Mouse (Mus musculus) forebrain, embryonic 14.5 days (tissue): Measurements from ENCODE around the gene Oxct1. TPM values are rescaled to one million over a fixed set of nuclear protein-coding genes. Genes with fewer than 3 reads are reported as not detected.

ENCODE experiments used
- ATAC-seq: fragments of 200-750 bp; cut with Nextera tagmentation; 2 replicates; pipeline ENCODE4 v1.8.0; 2017; ENCODE audit warnings: mild to moderate bottlenecking, moderate library complexity
- DNase-seq: peaks from one replicate; pipeline ENCODE4 v3.0.0-alpha.2; 2015; ENCODE audit warnings: low spot score
- H3K27ac ChIP-seq: fragments of 300-500 bp; sonication (generic); 2 replicates; pipeline ENCODE4 v1.5.1; 2014; ENCODE audit warnings: low read depth, mild to moderate bottlenecking, control low read depth, low read length, moderate library complexity
- H3K27me3 ChIP-seq: fragments of 300-500 bp; sonication (generic); replicated peaks from 2 replicates; pipeline ENCODE4 v1.6.1; 2014; ENCODE audit warnings: low read length, control low read depth, mixed read lengths; ENCODE audit not compliant: control insufficient read depth, insufficient read depth
- H3K36me3 ChIP-seq: fragments of 300-500 bp; sonication (generic); 2 replicates; pipeline ENCODE4 v1.6.1; 2014; ENCODE audit warnings: low read length, control low read depth; ENCODE audit not compliant: control insufficient read depth, insufficient read depth
- H3K4me1 ChIP-seq: fragments of 300-500 bp; sonication (generic); 2 replicates; pipeline ENCODE4 v1.6.1; 2014; ENCODE audit warnings: antibody characterized with exemption, low read length, control low read depth; ENCODE audit not compliant: control insufficient read depth, insufficient read depth
- H3K4me2 ChIP-seq: fragments of 300-500 bp; sonication (generic); 2 replicates; pipeline ENCODE4 v1.6.1; 2014; ENCODE audit warnings: mild to moderate bottlenecking, control low read depth, low read length
- H3K4me3 ChIP-seq: fragments of 300-500 bp; sonication (generic); 2 replicates; pipeline ENCODE4 v1.5.1; 2014; ENCODE audit warnings: low read depth, low read length, control low read depth
- H3K9ac ChIP-seq: fragments of 300-500 bp; sonication (generic); 2 replicates; pipeline ENCODE4 v1.6.1; 2014; ENCODE audit warnings: mild to moderate bottlenecking, low read length, control low read depth, moderate library complexity
- H3K9me3 ChIP-seq: fragments of 300-500 bp; sonication (generic); replicated peaks from 2 replicates; pipeline ENCODE4 v1.6.1; 2016; ENCODE audit warnings: low read length, control low read depth, mixed read lengths; ENCODE audit not compliant: control insufficient read depth
- WGBS: fragments of 180-500 bp; shearing (Covaris S2); extraction: QIAGEN DNeasy Blood & Tissue Kit; methylation state at CpG from one replicate; pipeline ENCODE4 v1.1.7; 2014; 5-methylcytosine and 5-hydroxymethylcytosine counted together
- polyA plus RNA-seq: library from polyadenylated mRNA; unstranded; fragments of >200 nt; fragmentation: Nextera tagmentation; extraction: Ambion mirVana; gene quantifications from 2 replicates; pipeline ENCODE4 v1.2.1, GENCODE M21; 2014

Oxct1 gene
- polyA plus RNA-seq, 1 experiment from 2014 or later: 244 TPM

DNA sequence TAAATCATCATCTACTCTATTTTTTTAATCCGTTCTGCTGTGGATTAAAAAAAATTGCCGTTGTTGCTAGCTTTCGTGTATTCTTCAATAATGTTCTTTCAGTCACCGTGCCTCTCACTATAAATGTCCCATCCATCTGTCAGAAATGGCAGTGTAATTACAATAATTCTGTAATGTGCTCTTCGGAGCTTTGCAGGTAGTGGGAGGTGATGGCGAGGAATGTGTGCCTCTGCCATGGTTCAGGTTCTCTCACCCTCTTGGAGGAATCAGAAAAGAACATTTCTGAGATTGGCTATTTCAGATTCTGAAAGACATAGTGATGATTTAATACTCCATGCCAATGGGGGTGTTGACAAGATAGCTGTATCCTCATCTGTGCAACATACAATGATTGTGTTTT lies 93.8 kb downstream of the Oxct1 start:
- Histone ChIP-seq H3K4me3 (no peak overlapping the region), H3K27me3 (no peaks in the 10 kb centered on the region), H3K9ac (no peak overlapping the region), H3K9me3 (no peaks in the 10 kb centered on the region), H3K4me2 (no peak overlapping the region), H3K27ac (no peak overlapping the region), H3K4me1 (no peaks in the 10 kb centered on the region), H3K36me3 (no peaks in the 10 kb centered on the region)
- ATAC-seq: no peak
- 86% methylated on average over 6 of the region's 6 CpGs for WGBS
- DNase-seq: no peak

DNA sequence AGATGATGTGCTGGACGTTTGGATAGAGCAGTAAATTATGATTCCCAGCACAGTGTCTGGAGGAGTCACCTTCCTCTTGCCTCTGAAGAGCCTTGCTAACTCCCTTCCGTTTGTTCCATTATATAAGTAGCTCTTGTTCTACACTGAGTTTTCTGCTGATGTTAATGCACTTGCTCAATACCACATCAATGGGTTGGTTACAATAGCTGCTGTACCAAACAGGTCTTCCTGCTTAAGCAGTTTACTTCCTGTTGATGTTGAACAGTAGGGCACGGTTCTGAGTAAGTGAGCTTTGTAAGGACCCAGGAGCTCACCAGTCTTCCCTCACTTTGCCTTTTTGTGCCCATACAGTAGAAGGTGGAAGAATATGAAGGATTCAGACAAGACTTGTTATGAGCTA lies 98.5 kb downstream of the Oxct1 start:
- no peak overlapping the region for H3K9ac ChIP-seq
- WGBS: 59% methylated on average over 3 of the region's 3 CpGs
- H3K36me3 ChIP-seq: peaks cover 14% of the 10 kb centered on the region
- H3K4me3 ChIP-seq: no peak overlapping the region
- no peak for DNase-seq
- no peak overlapping the region for H3K27ac ChIP-seq
- no peaks in the 10 kb centered on the region for H3K9me3 ChIP-seq
- H3K27me3 ChIP-seq: no peaks in the 10 kb centered on the region
- ATAC-seq: no peak
- H3K4me2 ChIP-seq: no peak overlapping the region
- no peaks in the 10 kb centered on the region for H3K4me1 ChIP-seq

DNA sequence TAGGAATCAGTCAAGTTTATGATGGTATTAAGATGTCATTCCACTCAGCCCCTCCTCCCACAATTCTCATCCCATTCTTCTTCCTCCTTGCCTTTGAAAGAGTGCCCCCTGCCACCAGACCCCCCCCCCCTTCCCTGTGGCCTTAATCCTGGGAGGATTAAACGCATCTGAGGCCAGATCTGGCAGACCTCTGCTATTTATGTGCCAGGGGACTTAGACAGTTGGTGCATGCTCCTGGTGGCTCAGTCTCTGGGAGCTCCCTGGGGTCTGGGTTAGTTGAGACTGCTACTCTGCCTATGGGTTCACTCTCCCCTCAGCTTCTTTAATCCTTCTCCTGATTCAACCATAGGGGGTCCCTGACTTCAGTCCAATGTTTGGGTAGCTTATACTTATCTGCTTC lies 112.3 kb downstream of the Oxct1 start:
- no peak overlapping the region for H3K27ac ChIP-seq
- ATAC-seq (no peak), DNase-seq (no peak)
- peaks cover 4% of the 10 kb centered on the region; the same call in 1 of the 2 replicates for H3K36me3 ChIP-seq
- no peak overlapping the region for H3K4me3 ChIP-seq
- H3K9ac ChIP-seq: no peak overlapping the region
- H3K27me3 ChIP-seq: no peaks in the 10 kb centered on the region
- H3K4me2 ChIP-seq: no peak overlapping the region
- 12% methylated on average over 1 of the region's 1 CpGs for whole genome bisulfite sequencing
- H3K4me1 ChIP-seq: no peaks in the 10 kb centered on the region
- H3K9me3 ChIP-seq: no peaks in the 10 kb centered on the region

DNA sequence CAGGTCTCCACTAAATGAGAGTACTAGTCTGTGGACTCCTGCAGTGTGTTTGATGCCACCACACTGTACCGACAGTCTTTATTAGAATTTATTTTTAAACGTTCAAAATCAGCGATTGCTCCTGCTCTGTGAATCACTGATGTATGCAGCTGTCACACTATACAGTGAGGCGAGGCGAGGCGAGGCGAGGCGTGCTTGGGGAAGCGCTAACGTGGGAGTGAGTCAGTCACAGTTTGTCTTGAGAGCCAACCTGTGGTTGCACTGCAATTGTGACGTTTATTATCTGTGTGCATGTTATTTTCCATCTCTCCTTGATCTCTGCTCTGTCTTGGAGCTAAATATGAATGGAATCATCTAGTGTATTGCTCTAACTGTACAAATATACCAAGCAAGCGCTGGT lies 113.3 kb downstream of the Oxct1 start:
- Histone ChIP-seq H3K4me3 (no peak overlapping the region), H3K36me3 (peaks cover 5% of the 10 kb centered on the region; the same call in 1 of the 2 replicates), H3K4me2 (no peak overlapping the region), H3K9ac (no peak overlapping the region), H3K4me1 (no peaks in the 10 kb centered on the region), H3K9me3 (no peaks in the 10 kb centered on the region), H3K27me3 (no peaks in the 10 kb centered on the region), H3K27ac (no peak overlapping the region)
- 89% methylated on average over 12 of the region's 12 CpGs for WGBS
- no peak for DNase-seq
- no peak for ATAC-seq

DNA sequence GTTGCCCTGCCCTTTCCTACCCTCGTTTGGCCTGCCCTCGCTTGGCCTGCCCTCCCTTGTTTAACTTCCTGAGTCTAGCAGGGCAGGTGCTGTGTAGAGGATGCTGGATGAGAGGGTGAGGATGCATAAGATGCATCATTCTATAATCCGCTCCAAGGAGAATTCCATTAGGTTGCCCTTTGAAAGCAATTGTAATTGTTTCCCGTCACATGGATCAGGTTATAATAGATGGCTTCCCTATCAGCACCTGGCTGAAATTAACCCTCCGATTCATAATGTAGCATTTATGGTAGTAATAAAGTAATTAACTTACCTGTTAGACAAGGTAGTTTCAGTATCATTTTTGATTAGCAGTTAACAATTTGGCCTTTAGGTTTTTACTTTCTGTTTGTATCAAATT lies 119.2 kb downstream of the Oxct1 start:
- ATAC-seq: no peak
- peaks cover 17% of the 10 kb centered on the region; the same call in 1 of the 2 replicates for H3K36me3 ChIP-seq
- H3K4me1 ChIP-seq: no peaks in the 10 kb centered on the region
- no peak overlapping the region for H3K9ac ChIP-seq
- no peak overlapping the region for H3K4me2 ChIP-seq
- WGBS: 87% methylated on average over 5 of the region's 5 CpGs
- H3K27me3 ChIP-seq: no peaks in the 10 kb centered on the region
- no peaks in the 10 kb centered on the region for H3K9me3 ChIP-seq
- no peak overlapping the region for H3K4me3 ChIP-seq
- no peak for DNase-seq
- no peak overlapping the region for H3K27ac ChIP-seq

DNA sequence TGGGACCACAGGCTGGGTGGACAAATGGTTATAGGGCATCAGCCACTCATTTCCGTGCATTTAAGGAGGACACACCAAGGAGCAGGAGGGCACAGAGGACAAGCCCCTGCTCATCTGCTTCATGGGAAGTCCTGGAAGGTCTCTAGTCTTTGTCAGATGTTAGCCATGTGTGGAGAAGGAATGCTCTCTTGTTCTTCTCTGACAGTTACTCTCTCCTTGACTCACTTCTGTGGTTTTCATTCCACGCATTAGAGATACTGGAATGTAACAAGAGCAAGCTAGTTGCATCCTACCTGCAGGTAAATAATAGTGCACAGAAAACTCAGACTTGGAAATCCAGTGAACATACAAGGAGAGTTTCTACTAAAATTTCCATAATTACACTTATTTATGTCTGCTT lies 121.5 kb downstream of the Oxct1 start:
- H3K27ac ChIP-seq: no peak overlapping the region
- no peak overlapping the region for H3K9ac ChIP-seq
- no peaks in the 10 kb centered on the region for H3K27me3 ChIP-seq
- no peak overlapping the region for H3K4me2 ChIP-seq
- no peak overlapping the region for H3K4me3 ChIP-seq
- WGBS: 89% methylated on average over 2 of the region's 2 CpGs
- H3K4me1 ChIP-seq: no peaks in the 10 kb centered on the region
- H3K9me3 ChIP-seq: no peaks in the 10 kb centered on the region
- ATAC-seq (no peak), DNase-seq (no peak)
- H3K36me3 ChIP-seq: peaks cover 18% of the 10 kb centered on the region; the same call in 1 of the 2 replicates

DNA sequence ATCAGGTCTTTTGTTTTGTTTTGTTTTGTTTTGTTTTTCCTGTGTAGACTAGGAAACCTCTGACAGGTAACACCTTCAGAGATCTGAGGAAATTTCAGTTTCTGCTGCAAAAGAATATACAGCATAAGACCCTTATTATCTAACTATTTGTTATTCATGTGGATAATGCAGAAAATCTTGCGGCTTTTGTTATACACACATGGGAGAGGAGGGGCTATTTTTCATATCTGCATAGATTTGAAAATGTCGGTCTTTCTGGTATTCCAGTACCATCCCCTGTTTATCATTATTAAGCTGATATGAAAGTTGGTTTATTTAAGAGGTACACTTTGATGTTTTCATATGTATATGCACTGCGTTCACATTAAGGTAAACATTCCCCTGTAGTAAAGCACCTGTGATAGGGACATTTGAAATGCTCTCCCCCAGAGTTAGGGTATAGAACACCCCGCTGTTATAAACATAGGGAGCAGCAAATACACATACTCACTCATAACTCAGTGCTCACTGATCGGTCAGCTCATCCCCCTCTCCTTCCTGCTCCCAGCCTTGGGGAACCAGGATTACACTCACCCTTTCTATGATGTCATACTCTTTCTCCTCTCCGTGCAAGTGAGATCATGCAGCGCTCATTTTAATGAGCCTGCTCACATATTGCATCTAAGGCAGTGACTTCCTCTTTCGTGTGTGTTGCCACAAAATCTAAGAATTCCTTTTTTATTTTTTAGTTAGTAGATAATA lies 122.6 kb downstream of the Oxct1 start:
- H3K9ac ChIP-seq: no peak overlapping the region
- no peak overlapping the region for H3K4me2 ChIP-seq
- 72% methylated on average over 8 of the region's 8 CpGs for WGBS
- no peak; the same call in 1 of the 2 replicates for ATAC-seq
- H3K9me3 ChIP-seq: no peaks in the 10 kb centered on the region
- no peak overlapping the region for H3K4me3 ChIP-seq
- no peak overlapping the region for H3K27ac ChIP-seq
- 0 out of 2 replicates have a peak, but pooled peaks cover 19% of the 10 kb centered on the region for H3K36me3 ChIP-seq
- no peaks in the 10 kb centered on the region for H3K4me1 ChIP-seq
- H3K27me3 ChIP-seq: no peaks in the 10 kb centered on the region
- no peak for DNase-seq

DNA sequence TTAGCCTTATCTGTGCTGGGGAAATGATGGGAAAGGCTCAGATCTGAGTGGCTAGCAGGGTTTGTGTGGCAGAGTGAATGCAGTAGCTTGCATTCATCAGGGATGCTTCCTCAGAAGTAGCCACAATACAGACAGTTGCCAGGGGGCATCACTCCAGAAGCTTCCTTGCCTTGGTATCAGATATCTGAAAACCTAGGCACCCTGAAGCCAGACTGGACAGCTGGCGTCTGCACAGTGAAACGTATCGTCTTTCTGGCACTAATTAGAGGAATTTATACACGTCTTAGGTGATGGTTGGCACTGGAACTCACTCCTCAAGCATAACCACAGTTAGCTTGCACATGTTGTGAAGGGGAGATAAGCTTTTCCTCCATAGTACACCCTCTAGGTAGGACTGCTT lies 128.5 kb downstream of the Oxct1 start:
- DNase-seq: no peak
- ATAC-seq: no peak
- H3K9ac ChIP-seq: no peak overlapping the region
- no peak overlapping the region for H3K27ac ChIP-seq
- no peaks in the 10 kb centered on the region for H3K27me3 ChIP-seq
- no peaks in the 10 kb centered on the region for H3K4me1 ChIP-seq
- 79% methylated on average over 4 of the region's 4 CpGs for WGBS
- H3K4me3 ChIP-seq: no peak overlapping the region
- no peaks in the 10 kb centered on the region for H3K9me3 ChIP-seq
- peaks cover 16% of the 10 kb centered on the region; the same call in 1 of the 2 replicates for H3K36me3 ChIP-seq
- H3K4me2 ChIP-seq: no peak overlapping the region

DNA sequence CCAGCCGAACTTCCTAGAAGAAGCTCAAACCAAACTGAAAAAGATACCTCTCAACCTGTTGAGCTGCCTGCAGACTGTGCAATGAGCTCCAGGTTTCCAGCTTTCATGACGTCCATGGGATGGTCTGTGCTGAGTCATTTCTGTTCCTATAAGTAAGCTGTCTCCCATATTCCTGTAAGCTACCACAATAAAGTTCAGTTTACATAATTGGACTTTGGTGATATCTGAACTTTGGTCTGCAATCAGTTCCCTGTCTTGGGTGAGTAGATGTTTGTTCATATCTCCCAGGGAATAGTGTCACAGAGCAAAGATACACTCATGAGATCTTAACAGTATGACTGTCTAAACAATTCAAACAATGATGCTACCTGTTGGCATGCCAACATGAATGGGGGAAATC lies 141.8 kb downstream of the Oxct1 start:
- Histone ChIP-seq H3K36me3 (no peaks in the 10 kb centered on the region), H3K4me1 (no peaks in the 10 kb centered on the region), H3K9me3 (no peaks in the 10 kb centered on the region), H3K27me3 (no peaks in the 10 kb centered on the region), H3K4me2 (no peak overlapping the region), H3K9ac (no peak overlapping the region), H3K27ac (no peak overlapping the region), H3K4me3 (no peak overlapping the region)
- no peak for DNase-seq
- 74% methylated on average over 2 of the region's 2 CpGs for WGBS
- ATAC-seq: no peak
